Mouse (Mus musculus) embryonic fibroblast, embryonic 13.5 days (primary cell): Measurements from ENCODE around the gene Ecsit. TPM values are rescaled to one million over a fixed set of nuclear protein-coding genes. Genes with fewer than 3 reads are reported as not detected.
"Not testable (repeated sequence)": the region's sequence is repeated elsewhere in the genome, so short reads cannot be mapped to it uniquely, and the experiment has no call there.

Experiments
- H3K27ac ChIP-seq: 2 replicates; pipeline ENCODE4 v1.5.1; 2012; ENCODE audit warnings: low read length, control low read depth, inconsistent platforms; ENCODE audit not compliant: insufficient read depth
- H3K4me1 ChIP-seq: 2 replicates; pipeline ENCODE4 v1.6.1; 2011; ENCODE audit warnings: low read length; ENCODE audit not compliant: control insufficient read depth, insufficient read depth
- H3K4me3 ChIP-seq: 2 replicates; pipeline ENCODE4 v1.5.1; 2011; ENCODE audit warnings: mild to moderate bottlenecking, control low read depth, low read length; ENCODE audit not compliant: insufficient read depth
- CTCF ChIP-seq: IDR thresholded peaks from 2 replicates; pipeline ENCODE4 v1.5.1; 2011; ENCODE audit warnings: mild to moderate bottlenecking, control low read depth, low read length, moderate library complexity, borderline replicate concordance; ENCODE audit not compliant: insufficient read depth
- POLR2A ChIP-seq: IDR thresholded peaks from 2 replicates; pipeline ENCODE4 v1.6.1; 2011; ENCODE audit warnings: low read depth, mild to moderate bottlenecking, control low read depth, low read length, moderate library complexity
- polyA plus RNA-seq: library from polyadenylated mRNA; stranded (reverse); fragments of >200 nt; gene quantifications from 2 replicates; pipeline ENCODE4 v1.2.4, GENCODE M21; 2011; ENCODE audit warnings: low read depth; ENCODE audit not compliant: missing spikeins, insufficient read length

The Ecsit gene
- polyA plus RNA-seq, 1 experiment, result 16.5 TPM

DNA sequence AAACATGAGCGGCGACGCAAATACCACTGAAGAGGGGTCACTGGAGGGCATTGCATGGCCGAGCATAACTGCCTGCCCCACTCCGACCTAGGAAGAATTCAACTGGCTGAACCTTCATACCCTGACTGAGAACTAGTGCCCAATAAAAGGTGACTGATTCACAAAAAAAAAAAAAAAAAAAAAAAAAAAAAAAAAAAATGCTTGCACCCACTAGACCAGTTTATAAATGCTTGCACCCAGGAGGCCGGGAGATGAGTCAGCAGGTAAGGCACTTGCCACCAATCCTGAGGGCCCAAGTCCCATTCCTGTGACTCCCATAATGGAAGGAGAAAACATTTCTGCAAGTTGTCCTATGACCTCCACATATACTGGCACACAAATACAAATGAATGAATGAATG, 7.5 kb upstream of the Ecsit start:
- TF ChIP-seq CTCF (no peak), POLR2A (no peak)
- H3K27ac ChIP-seq, result no peak overlapping the region
- no peak overlapping the region for H3K4me3 ChIP-seq
- 0 out of 2 replicates have a peak, but pooled peaks cover 2% of the 10 kb centered on the region for H3K4me1 ChIP-seq

DNA sequence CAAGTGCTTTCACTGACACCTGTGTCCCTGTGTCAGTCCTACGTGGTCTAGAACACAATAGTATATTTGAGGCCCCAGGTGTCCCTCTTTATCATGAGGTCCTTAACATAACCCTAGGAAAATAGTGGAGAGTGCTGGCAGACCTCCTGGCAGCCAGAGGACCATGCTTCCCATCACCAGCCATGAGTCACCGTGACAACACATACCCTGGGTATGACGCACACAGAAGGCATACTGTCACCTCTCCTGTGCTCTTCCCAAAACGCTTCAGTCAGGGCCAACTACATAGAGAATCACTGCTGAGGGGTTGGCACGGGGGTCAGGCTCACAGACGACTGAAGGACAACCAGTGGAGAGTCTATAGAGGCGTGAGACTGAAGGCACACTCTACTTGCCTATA, 4.7 kb upstream of the Ecsit start:
- Histone ChIP-seq H3K4me1 (0 out of 2 replicates have a peak, but pooled peaks cover 5% of the 10 kb centered on the region), H3K4me3 (no peak overlapping the region), H3K27ac (peak overlapping the region; percentile 30; the same call in 1 of the 2 replicates)
- no peak for TF ChIP-seq CTCF
- no peak for TF ChIP-seq POLR2A

DNA sequence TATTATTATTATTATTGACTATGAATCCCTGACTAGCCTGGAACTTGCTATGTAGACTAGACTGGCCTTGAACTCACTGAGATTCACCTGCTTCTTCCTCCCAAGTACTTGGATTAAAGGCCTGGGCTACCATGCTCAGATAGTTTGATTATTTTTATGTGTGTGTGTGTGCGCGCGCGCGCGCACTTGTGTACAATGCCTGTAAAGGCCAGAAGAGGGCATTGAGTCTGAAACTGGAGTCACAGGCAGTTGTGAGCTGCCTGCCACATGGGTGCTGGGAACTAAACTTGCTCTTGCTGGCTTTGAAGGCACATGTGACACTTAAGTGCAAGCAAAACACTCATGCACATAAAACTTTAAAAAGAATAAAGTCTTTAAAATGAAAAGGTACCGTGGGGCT, 4.0 kb upstream of the Ecsit start:
- Histone ChIP-seq H3K27ac (peak overlapping the region; percentile 27; the same call in 1 of the 2 replicates), H3K4me1 (0 out of 2 replicates have a peak, but pooled peaks cover 5% of the 10 kb centered on the region), H3K4me3 (no peak overlapping the region)
- TF ChIP-seq CTCF, result no peak
- TF ChIP-seq POLR2A, result no peak

DNA sequence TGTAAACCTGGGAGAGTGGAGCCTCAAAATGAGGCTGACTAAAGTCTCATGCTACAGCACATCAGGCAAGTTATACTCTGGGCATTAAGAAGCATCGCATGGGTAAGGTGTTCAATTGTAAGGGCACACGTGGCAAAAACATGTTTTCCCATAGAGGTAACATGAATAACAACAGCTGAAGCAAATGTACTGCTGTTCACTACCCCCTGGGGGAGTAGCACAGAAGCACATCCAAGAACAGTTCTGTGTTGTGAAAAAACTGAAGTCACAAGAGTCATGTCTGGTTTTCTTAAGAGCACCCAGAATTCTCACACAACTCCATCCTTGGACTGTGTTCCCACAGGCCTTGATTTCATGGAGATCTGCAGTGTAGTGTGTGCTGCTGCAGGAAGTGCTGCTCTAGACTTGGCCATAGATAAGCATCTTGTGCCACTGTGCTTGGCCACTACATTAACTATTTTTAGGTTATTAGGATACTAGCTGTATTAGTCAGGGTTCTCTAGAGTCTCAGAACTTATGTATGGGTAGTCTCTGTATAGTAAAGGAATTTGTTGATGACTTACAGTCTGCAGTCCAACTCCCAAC, 1.9 kb upstream of the Ecsit start:
- peak overlapping the region; percentile 89 for H3K27ac ChIP-seq
- TF ChIP-seq POLR2A, result no peak
- no peak for TF ChIP-seq CTCF
- H3K4me3 ChIP-seq, result no peak overlapping the region
- H3K4me1 ChIP-seq, result 0 out of 2 replicates have a peak, but pooled peaks cover 5% of the 10 kb centered on the region

DNA sequence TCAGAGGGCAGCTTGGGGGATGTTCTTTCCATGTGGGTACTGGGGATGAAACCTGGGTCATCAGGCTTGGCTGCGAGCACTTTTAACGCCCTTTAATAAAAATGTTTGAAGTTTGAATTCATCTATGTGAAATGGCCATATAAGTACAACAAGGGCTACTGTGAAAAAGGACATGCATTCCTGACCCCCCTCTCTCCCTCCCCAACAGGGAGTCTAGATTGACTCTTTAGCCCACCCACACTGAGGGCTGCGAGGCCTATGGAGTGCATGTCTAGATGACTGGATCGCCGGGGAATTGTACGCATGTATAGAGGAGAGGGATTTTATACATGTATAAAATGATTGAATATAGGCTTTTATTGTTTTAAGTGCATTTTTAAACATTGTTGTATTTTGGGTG, 774 bp upstream of the Ecsit start:
- Histone ChIP-seq H3K4me1 (0 out of 2 replicates have a peak, but pooled peaks cover 5% of the 10 kb centered on the region), H3K4me3 (peak overlapping the region; percentile 62), H3K27ac (peak overlapping the region; percentile 86)
- TF ChIP-seq CTCF, result no peak

DNA sequence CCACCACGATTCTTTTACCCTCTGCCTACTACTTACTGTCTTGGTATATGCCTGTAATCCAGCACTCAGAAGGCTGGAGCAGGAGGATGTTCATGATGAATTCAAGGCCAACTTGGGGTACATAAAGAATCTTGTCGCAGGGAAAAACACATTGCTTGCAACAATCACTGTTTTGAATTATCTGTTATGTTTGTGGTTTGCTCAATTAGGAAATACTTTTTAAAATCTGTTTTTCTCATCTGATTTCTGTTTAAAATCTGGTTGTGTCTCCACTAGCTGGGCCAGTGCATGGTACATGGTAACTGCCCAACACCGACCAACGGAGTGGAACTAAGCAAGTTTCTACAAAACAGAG, 594 bp downstream of the Ecsit start:
- Histone ChIP-seq H3K27ac (no peak overlapping the region), H3K4me3 (peak overlapping the region; percentile 72), H3K4me1 (0 out of 2 replicates have a peak, but pooled peaks cover 4% of the 10 kb centered on the region)
- TF ChIP-seq POLR2A (no peak), CTCF (no peak)

DNA sequence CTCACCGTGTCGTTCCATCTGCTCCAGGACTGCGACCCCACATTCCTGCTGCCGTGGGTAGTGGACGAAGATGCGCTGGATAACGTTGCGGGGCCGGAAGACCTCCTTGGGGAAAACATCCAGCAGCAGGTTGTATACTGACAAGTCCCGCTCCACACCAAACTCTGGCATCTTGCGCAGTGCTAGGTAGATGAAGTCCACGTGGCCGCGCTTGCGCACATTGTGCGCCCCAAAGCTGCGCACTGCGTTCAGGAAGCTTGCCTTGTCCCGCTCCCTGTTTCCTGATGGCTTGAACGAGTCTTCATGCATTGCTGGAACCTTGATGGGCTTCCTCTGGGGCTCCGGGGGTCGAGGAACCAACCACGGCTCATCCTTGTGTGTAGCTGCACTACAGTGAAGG, 9.0 kb downstream of the Ecsit start:
- H3K27ac ChIP-seq, result no peak overlapping the region
- no peaks in the 10 kb centered on the region for H3K4me1 ChIP-seq
- no peak for TF ChIP-seq CTCF
- no peak for TF ChIP-seq POLR2A
- no peak overlapping the region for H3K4me3 ChIP-seq

DNA sequence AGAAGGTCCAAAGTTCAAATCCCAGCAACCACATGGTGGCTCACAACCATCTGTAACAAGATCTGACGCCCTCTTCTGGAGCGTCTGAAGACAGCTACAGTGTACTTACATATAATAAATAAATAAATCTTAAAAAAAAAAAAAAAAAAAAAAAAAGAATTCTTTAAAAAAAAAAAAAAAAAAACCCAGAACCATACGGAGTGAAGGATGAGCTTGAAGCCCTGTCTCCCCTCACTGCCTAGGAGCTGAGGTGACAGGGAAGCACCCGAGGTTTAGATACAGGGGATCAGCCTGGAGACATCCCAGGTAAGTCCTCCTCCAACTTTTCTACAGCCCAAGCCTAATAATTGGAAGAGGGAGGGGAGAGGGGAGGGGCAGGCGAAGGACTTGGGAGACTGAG, 9.5 kb downstream of the Ecsit start:
- not testable (repeated sequence) for H3K4me1 ChIP-seq, H3K27ac ChIP-seq, H3K4me3 ChIP-seq

DNA sequence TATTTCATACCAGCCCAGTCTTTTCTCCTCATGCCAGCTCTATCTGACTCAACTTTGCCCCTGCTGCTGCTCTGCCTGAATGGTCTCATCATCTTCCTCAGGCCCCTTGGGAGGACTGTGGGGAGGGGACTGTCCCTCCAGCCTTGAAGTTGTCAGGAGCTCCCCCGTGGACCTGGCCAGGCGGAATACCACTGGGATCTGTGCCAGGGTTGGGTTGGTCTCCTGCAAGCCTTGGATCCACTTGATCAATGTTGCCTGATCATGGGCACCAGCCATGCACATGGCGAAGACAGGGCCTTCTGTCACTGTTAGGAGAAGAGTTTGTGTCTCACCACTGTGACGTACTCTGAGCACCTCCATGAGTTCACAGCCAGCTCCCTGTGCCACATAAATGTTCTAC, 13.0 kb downstream of the Ecsit start:
- no peak for TF ChIP-seq CTCF
- TF ChIP-seq POLR2A, result no peak; the same call in 1 of the 2 replicates

DNA sequence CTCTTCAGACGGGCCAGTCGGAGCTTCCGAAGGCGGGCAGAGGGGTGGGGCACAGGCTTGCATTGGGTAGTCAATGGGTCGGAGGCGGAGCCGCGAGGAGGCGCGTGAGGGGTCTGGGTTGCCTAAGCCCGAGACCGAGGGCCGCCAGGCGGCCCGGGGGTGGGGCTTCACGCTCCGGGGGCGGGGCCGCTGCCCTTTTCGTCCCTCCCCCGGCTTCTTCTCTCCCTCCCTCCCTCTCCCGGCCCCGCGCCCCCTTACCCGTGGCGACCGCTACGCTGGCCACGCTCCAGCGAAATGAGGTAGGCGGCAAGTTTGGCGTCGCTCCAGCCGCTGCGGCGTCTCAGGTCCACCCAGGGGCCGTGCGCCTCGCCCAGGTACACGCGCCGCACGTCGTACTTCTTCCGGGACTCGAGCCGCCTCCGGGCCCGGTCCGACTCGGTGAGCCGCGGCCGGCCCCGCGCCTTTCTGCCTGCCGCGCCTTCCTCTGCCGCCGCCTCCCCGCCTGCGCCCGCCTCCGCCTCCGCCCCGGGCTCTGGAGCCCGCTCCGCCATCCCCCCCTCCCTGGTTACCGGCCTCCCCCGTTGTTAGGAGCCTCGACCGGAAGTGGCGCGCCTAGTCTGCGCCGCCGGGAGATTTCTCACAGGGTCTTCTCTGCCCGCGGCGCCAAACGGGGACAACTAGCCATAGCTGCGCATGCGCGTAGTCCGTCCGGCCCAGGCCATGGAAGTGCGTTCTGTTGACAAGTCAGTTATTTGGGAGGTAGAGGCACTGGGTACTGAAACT, 14.3 kb downstream of the Ecsit start, which contains the start of the genes Gm49318 and Zfp653:
Gm49318 (minus strand) TSS at position 469 of the 783 bp plus-strand sequence.
Zfp653 (minus strand) TSS at position 586 of the 783 bp plus-strand sequence.
- no peak for TF ChIP-seq CTCF
- TF ChIP-seq POLR2A, result peak; percentile 83
- H3K27ac ChIP-seq, result peak within 1 kb of the TSS; percentile 80
- H3K4me3 ChIP-seq, result peak within 1 kb of the TSS; percentile 55
- H3K4me1 ChIP-seq, result no peaks in the 10 kb centered on the region

More for the DNA sequence above, 13.0 kb downstream of the Ecsit start:
- H3K4me3 ChIP-seq, result no peak overlapping the region
- no peak overlapping the region for H3K27ac ChIP-seq
- no peaks in the 10 kb centered on the region for H3K4me1 ChIP-seq
